Mouse (Mus musculus): ENCODE results near the gene RPS10-NUDT3.

- TF ChIP-seq CTCF (conservative IDR thresholded peaks at IDR 0.05; ENCODE audit: low read length), result no peak
- TF ChIP-seq POU5F1 (IDR thresholded peaks at IDR 0.05; ENCODE audit: borderline replicate concordance, low read length), result no peak
- TF ChIP-seq NANOG (IDR thresholded peaks at IDR 0.05; ENCODE audit: borderline replicate concordance, low read length), result 0 out of 2 replicates have a peak, but pooled peaks have one; percentile 2
These were observed 51.7 kb downstream of the RPS10-NUDT3 start for GRCm38 (mm10) chr17:27583185-27583894.
